Mouse (Mus musculus) neural tube, embryonic 12.5 days (tissue): ENCODE measurements at regions not wholly inside any gene's neighbourhood (a gene's known extent, or its start where the extent isn't known, plus 50 kb on each side); places are given as distances from the start of the nearest gene placed in this dataset.

ENCODE experiments used
- ATAC-seq: fragments of 200-750 bp; cut with Nextera tagmentation; 2 replicates; pipeline ENCODE4 v1.8.0; 2017; ENCODE audit warnings: low read depth, mild to moderate bottlenecking, moderate TSS enrichment, moderate library complexity; ENCODE audit not compliant: low FRiP score
- H3K27ac ChIP-seq: fragments of 300-500 bp; sonication (generic); 2 replicates; pipeline ENCODE4 v1.5.1; 2016
- H3K27me3 ChIP-seq: fragments of 300-500 bp; sonication (generic); replicated peaks from 2 replicates; pipeline ENCODE4 v1.6.1; 2016; ENCODE audit warnings: mild to moderate bottlenecking
- H3K36me3 ChIP-seq: fragments of 300-500 bp; sonication (generic); 2 replicates; pipeline ENCODE4 v1.6.1; 2016; ENCODE audit warnings: mild to moderate bottlenecking
- H3K4me1 ChIP-seq: fragments of 300-500 bp; sonication (generic); 2 replicates; pipeline ENCODE4 v1.6.1; 2016
- H3K4me2 ChIP-seq: fragments of 300-500 bp; sonication (generic); replicated peaks from 2 replicates; pipeline ENCODE4 v1.6.1; 2016; ENCODE audit warnings: mild to moderate bottlenecking
- H3K4me3 ChIP-seq: fragments of 300-500 bp; sonication (generic); 2 replicates; pipeline ENCODE4 v1.5.1; 2016
- H3K9ac ChIP-seq: fragments of 300-500 bp; sonication (generic); 2 replicates; pipeline ENCODE4 v1.6.1; 2016; ENCODE audit warnings: mild to moderate bottlenecking
- H3K9me3 ChIP-seq: fragments of 300-500 bp; sonication (generic); 2 replicates; pipeline ENCODE4 v1.6.1; 2016; ENCODE audit warnings: mild to moderate bottlenecking
- WGBS: fragments of 180-500 bp; shearing (Covaris S2); methylation state at CpG from one replicate; pipeline ENCODE4 v1.1.7; 2016; 5-methylcytosine and 5-hydroxymethylcytosine counted together

DNA sequence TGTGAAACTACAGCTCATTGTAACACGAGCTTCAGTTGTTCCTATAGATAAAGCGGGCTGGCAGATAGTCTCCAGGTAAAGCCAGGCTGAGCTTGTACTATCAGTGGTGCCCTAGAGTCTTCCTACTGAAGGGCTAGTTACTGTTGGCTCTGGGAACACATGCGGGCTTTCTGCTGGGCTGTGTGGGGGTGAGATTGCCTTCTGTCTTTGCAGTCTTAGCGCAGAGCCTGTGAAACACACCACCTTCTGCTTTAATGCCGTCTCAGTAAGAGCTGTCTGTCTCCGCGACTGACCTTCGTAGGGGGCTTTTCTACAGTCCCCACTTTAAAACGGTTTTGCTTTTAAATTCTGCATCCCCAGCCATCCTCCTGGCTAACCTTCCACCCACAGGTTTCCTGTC is 76.7 kb downstream of the Trim29 start:
- Histone ChIP-seq H3K4me1 (peaks cover 12% of the 10 kb centered on the region), H3K4me2 (no peak overlapping the region), H3K4me3 (no peak overlapping the region), H3K27me3 (0 out of 2 replicates have a peak, but pooled peaks cover 11% of the 10 kb centered on the region), H3K27ac (no peak overlapping the region), H3K9me3 (no peaks in the 10 kb centered on the region), H3K36me3 (no peaks in the 10 kb centered on the region), H3K9ac (no peak overlapping the region)
- no peak for ATAC-seq
- 68% methylated on average over 9 of the region's 9 CpGs for whole genome bisulfite sequencing

DNA sequence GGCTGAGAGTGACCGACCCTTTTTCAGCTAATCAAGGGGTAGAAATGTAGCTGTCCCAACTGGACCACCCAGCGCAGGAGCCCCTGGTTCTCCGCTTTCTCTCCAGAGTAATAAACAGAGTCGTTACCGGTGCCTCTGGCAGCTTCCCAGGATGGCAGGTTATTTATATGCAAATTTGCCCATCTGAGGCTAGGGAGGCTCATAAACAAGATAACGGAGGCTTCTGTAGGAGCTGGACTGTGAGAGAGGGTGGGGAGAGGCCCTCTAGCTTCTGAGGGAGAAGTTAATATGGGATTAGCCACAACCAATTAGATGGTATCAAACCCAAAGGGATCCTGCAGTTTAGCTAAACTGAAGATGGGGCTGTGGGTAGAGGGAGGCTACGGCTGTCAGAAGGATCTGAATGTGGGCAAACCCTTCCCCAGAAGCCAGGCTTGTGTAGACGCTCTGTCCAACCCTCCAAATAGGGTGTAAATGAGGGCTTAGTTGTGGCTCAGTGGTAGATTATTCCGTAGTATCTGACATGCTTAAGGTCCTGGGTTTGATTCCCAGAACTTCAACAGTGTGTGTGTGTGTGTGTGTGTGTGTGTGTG is 78.9 kb downstream of the Trim29 start:
- H3K4me2 ChIP-seq: no peak overlapping the region
- 0 out of 2 replicates have a peak, but pooled peaks cover 11% of the 10 kb centered on the region for H3K27me3 ChIP-seq
- 18% methylated on average over 9 of the region's 9 CpGs for WGBS
- H3K4me3 ChIP-seq: no peak overlapping the region
- no peak overlapping the region for H3K9ac ChIP-seq
- peaks cover 12% of the 10 kb centered on the region for H3K4me1 ChIP-seq
- 0 out of 2 replicates have a peak, but pooled peaks cover 3% of the 10 kb centered on the region for H3K9me3 ChIP-seq
- H3K36me3 ChIP-seq: no peaks in the 10 kb centered on the region
- ATAC-seq: peak; percentile 68
- no peak overlapping the region for H3K27ac ChIP-seq

- Histone ChIP-seq H3K9me3 (0 out of 2 replicates have a peak, but pooled peaks cover 3% of the 10 kb centered on the region), H3K4me2 (no peak overlapping the region), H3K27ac (no peak overlapping the region), H3K4me3 (no peak overlapping the region), H3K4me1 (peaks cover 12% of the 10 kb centered on the region), H3K36me3 (no peaks in the 10 kb centered on the region), H3K9ac (no peak overlapping the region), H3K27me3 (0 out of 2 replicates have a peak, but pooled peaks cover 6% of the 10 kb centered on the region)
- 83% methylated on average over 6 of the region's 6 CpGs for WGBS
- no peak for ATAC-seq
Observed at GRCm38 (mm10) chr9:43392467-43393064, 81.9 kb downstream of the Trim29 start.

- Histone ChIP-seq H3K9ac (no peak overlapping the region), H3K4me3 (no peak overlapping the region), H3K4me1 (peaks cover 10% of the 10 kb centered on the region), H3K36me3 (no peaks in the 10 kb centered on the region), H3K27ac (no peak overlapping the region), H3K4me2 (no peak overlapping the region), H3K27me3 (no peaks in the 10 kb centered on the region), H3K9me3 (0 out of 2 replicates have a peak, but pooled peaks cover 3% of the 10 kb centered on the region)
- WGBS: 53% methylated on average over 5 of the region's 5 CpGs
- no peak for ATAC-seq
Observed at GRCm38 (mm10) chr9:43394204-43394603, 83.6 kb downstream of the Trim29 start.

DNA sequence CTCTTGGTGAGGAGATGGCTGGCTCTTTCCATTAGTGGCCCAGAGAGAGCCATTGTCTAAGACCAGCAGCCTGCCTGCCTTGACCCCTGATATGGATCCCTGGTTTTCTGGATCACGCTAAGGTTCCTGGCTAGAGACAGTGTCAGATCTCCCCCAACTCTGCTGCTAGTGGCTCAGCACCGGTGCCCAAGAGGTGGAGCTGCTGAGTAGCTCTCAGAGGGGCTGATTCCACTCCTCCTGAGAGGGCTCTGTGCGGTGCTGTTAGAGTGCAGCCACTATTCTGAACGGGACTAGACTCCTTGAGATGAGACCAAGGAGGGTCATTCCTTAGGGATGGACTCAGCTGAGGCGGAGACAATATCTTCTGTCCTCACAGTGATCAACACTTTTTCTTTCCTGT is 84.6 kb downstream of the Trim29 start:
- Histone ChIP-seq H3K9ac (no peak overlapping the region), H3K9me3 (0 out of 2 replicates have a peak, but pooled peaks cover 3% of the 10 kb centered on the region), H3K27me3 (no peaks in the 10 kb centered on the region), H3K4me2 (no peak overlapping the region), H3K27ac (no peak overlapping the region), H3K4me1 (peaks cover under 1% of the 10 kb centered on the region; the same call in 1 of the 2 replicates), H3K4me3 (no peak overlapping the region), H3K36me3 (no peaks in the 10 kb centered on the region)
- ATAC-seq: no peak
- WGBS: 51% methylated on average over 5 of the region's 5 CpGs

DNA sequence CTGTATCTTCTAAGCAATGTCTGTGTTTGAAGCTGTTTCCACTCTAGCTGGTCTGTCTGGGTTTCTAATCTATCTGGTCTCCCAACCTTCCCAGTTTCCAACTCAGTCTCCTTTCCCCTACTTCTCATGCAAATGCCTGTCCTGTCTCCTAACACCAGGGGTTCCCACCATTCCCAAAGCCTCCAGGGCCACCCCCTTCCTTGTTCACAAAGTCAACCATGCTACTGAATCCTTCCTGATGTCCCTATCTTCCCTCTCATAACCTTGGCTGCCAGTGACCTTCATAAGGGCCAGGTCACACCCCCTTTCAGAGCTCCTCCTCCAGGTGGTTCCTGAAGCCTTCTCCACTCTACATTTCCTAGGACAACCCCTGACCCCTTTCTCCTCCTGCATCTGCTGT is 85.9 kb downstream of the Trim29 start:
- Histone ChIP-seq H3K27me3 (no peaks in the 10 kb centered on the region), H3K9me3 (0 out of 2 replicates have a peak, but pooled peaks cover 3% of the 10 kb centered on the region), H3K4me3 (no peak overlapping the region), H3K36me3 (no peaks in the 10 kb centered on the region), H3K27ac (no peak overlapping the region), H3K9ac (no peak overlapping the region), H3K4me1 (no peaks in the 10 kb centered on the region), H3K4me2 (no peak overlapping the region)
- ATAC-seq: no peak

GRCm38 (mm10) chr9:43408493-43408892 is 97.8 kb downstream of the Trim29 start:
- no peak overlapping the region for H3K4me3 ChIP-seq
- WGBS: 73% methylated on average over 6 of the region's 6 CpGs
- no peak for ATAC-seq
- no peaks in the 10 kb centered on the region for H3K9me3 ChIP-seq
- no peak overlapping the region for H3K9ac ChIP-seq
- no peak overlapping the region for H3K27ac ChIP-seq
- no peaks in the 10 kb centered on the region for H3K36me3 ChIP-seq
- H3K4me1 ChIP-seq: no peaks in the 10 kb centered on the region
- no peaks in the 10 kb centered on the region for H3K27me3 ChIP-seq
- H3K4me2 ChIP-seq: no peak overlapping the region

DNA sequence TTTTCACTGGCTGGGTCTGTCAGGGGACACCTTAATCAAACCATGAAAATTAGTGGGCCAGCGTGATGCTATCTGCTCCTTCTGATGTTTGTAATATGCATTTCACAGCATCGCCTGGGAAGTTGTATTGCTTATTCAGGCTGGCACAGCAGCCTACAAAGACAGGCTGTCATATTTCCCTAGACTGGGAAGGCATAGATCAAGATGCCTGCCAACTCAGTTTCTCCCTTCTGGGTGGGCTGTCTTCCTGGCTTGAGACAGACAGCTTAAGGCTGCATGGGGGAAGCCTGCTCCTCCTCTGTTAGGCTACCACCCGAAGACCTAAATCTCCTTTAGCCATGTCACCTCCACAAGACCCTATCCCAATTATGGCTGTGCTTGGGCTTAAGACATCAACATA is 101.8 kb downstream of the Trim29 start:
- H3K27me3 ChIP-seq: no peaks in the 10 kb centered on the region
- H3K36me3 ChIP-seq: no peaks in the 10 kb centered on the region
- no peaks in the 10 kb centered on the region for H3K4me1 ChIP-seq
- 80% methylated on average over 3 of the region's 3 CpGs for WGBS
- H3K4me2 ChIP-seq: no peak overlapping the region
- H3K27ac ChIP-seq: no peak overlapping the region
- no peak for ATAC-seq
- no peaks in the 10 kb centered on the region for H3K9me3 ChIP-seq
- no peak overlapping the region for H3K4me3 ChIP-seq
- H3K9ac ChIP-seq: no peak overlapping the region

- Histone ChIP-seq H3K4me3 (no peak overlapping the region), H3K27ac (no peak overlapping the region), H3K9ac (no peak overlapping the region), H3K4me2 (peak overlapping the region; percentile 36), H3K36me3 (no peaks in the 10 kb centered on the region), H3K4me1 (no peaks in the 10 kb centered on the region), H3K9me3 (no peaks in the 10 kb centered on the region), H3K27me3 (no peaks in the 10 kb centered on the region)
- WGBS: 24% methylated on average over 17 of the region's 17 CpGs
- no peak for ATAC-seq
Observed at GRCm38 (mm10) chr9:43419993-43420715, 109.5 kb downstream of the Trim29 start.

GRCm38 (mm10) chr9:43427007-43427406 is 116.4 kb downstream of the Trim29 start:
- WGBS: 20% methylated on average over 7 of the region's 7 CpGs
- Histone ChIP-seq H3K27ac (no peak overlapping the region), H3K4me1 (0 out of 2 replicates have a peak, but pooled peaks cover 4% of the 10 kb centered on the region), H3K9ac (no peak overlapping the region), H3K4me2 (no peak overlapping the region), H3K27me3 (no peaks in the 10 kb centered on the region), H3K9me3 (no peaks in the 10 kb centered on the region), H3K36me3 (no peaks in the 10 kb centered on the region), H3K4me3 (no peak overlapping the region)
- ATAC-seq: no peak

- Histone ChIP-seq H3K9me3 (no peaks in the 10 kb centered on the region), H3K36me3 (no peaks in the 10 kb centered on the region), H3K4me2 (no peak overlapping the region), H3K9ac (no peak overlapping the region), H3K4me3 (no peak overlapping the region), H3K27ac (no peak overlapping the region), H3K4me1 (no peaks in the 10 kb centered on the region; the same call in 1 of the 2 replicates), H3K27me3 (no peaks in the 10 kb centered on the region)
- no peak for ATAC-seq
- WGBS: 81% methylated on average over 3 of the region's 3 CpGs
Observed at GRCm38 (mm10) chr9:43433953-43434352, 123.3 kb downstream of the Trim29 start.

DNA sequence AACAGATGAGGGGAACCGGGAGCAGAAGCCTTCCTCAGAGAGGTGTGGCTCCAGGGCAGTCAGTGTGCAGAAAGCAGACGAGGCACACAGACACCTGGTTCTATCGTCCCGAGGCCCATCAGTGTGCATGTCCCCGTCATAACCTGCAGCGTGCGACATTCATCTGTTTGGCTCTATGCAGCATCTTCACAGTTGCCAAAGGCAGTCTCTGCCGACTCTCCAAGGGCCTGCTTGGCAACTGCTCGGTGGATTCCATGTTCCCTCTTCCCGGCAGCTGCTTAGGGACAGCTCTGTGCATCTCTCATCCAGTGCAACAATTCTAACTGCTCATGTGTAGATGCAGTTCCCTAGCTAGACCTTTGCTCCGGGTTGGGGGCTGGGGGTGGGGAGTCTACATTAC is 127.8 kb downstream of the Trim29 start:
- Histone ChIP-seq H3K36me3 (no peaks in the 10 kb centered on the region), H3K4me3 (no peak overlapping the region), H3K9me3 (no peaks in the 10 kb centered on the region), H3K27ac (no peak overlapping the region), H3K4me1 (peaks cover 2% of the 10 kb centered on the region; the same call in 1 of the 2 replicates), H3K4me2 (no peak overlapping the region), H3K27me3 (no peaks in the 10 kb centered on the region), H3K9ac (no peak overlapping the region)
- no peak for ATAC-seq
- WGBS: 79% methylated on average over 11 of the region's 11 CpGs
